Mouse (Mus musculus): ENCODE measurements around the gene Zfp128. TPM values are rescaled to one million over a fixed set of nuclear protein-coding genes. Genes with fewer than 3 reads are reported as not detected.
"Not testable (repeated sequence)": the region's sequence is repeated elsewhere in the genome, so short reads cannot be mapped to it uniquely, and the experiment has no call there.

Gene Zfp128
- total RNA-seq, 2 experiments from 2014 or later = 3.0 to 3.6 TPM

GRCm38 (mm10) chr7:12920495-12920894, 39.5 kb downstream of the Zfp128 start:
- DNase-seq; intact Hi-C loops (cut with DNase I): not testable (repeated sequence)

DNA sequence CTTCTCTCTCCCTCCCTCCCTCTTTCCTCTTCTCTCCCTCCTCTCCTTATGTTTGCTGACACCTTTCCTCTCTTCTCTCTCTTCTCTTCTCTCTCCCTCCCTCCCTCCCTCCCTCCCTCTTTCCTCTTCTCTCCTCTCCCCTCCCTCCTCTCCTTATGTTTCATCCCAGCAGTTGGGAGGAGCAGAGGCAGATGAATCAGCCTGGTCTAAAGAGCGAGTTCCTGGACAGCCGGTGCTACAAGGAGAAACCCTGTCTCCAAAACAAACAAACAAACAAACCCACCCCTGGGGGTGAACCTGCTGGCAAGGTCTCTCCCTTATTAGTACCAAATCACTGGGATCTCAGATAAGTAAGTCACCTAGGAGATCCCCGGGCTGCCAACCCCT, 40.3 kb downstream of the Zfp128 start:
- intact Hi-C loops (cut with DNase I) = no loop called here
- DNase-seq = no peak

- peak; percentile 97 to 98 for DNase-seq
- intact Hi-C loops (cut with DNase I) = loop anchor here (1.0 to 2.0 kb wide), 3 partner anchors 25 to 56 kb away; partner anchors contain the start of gene Zscan22
Measured at GRCm38 (mm10) chr7:12921705-12922465, 40.9 kb downstream of the Zfp128 start, which contains the start of gene Rps5. TSS of gene Rps5 (plus strand) at chr7:12922290.

DNA sequence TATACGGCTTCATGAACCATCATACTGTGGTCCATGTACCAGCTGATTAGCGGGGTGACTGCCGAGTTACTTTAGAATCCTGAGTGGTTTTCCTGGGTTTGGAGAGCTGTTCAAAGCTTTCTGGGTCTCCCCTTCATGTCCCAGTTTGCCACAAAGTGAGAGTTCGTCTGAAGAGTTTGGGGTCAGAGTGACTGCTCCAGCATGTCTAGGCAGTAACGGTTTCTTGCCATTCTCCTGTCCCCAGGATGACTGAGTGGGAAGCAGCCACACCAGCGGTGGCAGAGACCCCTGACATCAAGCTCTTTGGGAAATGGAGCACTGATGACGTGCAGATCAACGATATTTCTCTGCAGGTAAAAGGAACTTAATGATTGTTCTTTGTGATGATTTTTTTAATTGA, 41.8 kb downstream of the Zfp128 start:
- DNase-seq = no peak
- intact Hi-C loops (cut with DNase I) = loop anchor here (1.0 to 2.0 kb wide), 3 partner anchors 25 to 56 kb away; partner anchors contain the start of gene Zscan22

DNA sequence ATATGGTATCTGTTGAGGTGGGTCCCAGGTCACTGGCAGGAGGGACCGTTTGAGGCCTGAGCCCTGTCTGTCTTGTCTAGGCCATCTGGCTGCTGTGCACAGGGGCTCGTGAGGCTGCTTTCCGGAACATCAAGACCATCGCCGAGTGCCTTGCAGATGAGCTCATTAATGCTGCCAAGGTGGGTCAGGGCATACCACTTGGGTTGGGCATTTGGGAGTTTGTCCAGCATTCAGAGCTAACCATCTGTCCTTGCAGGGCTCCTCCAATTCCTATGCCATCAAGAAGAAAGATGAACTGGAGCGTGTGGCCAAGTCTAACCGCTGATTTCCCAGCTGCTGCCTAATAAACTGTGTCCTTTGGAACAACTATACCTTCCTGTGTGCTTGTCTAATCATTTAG, 45.3 kb downstream of the Zfp128 start:
- no peak for DNase-seq

DNA sequence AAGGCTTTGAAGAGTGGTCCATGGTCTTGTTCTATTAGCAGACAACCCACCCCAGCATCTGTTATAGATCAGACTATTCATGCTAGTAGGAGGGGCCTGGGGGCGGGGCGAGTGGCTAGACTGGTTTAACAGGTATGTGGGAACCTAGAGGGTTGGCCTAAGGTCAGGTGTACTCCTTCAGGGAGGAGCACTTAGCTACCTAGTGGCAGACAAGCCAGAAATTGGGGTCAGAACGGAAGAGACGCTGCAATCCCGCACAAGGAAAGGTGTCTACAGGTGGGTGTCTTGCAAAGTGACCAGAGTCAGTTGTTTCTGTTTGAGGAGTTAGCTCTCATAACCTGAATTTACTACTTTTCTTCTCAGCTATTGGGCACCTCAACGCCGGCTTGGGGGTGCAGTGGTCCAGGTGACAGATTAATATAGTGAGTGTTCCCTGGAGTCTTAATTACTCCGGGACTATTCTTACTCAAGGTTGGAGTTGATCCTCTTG, 46.3 kb downstream of the Zfp128 start, which contains the start of gene Rnf225:
Rnf225 (plus strand) TSS at position 226 of the 490 bp plus-strand sequence.
- no peak for DNase-seq
- intact Hi-C loops (cut with DNase I) = no loop called here

More for the DNA sequence above, 45.3 kb downstream of the Zfp128 start:
- intact Hi-C loops (cut with DNase I) = no loop called here

DNA sequence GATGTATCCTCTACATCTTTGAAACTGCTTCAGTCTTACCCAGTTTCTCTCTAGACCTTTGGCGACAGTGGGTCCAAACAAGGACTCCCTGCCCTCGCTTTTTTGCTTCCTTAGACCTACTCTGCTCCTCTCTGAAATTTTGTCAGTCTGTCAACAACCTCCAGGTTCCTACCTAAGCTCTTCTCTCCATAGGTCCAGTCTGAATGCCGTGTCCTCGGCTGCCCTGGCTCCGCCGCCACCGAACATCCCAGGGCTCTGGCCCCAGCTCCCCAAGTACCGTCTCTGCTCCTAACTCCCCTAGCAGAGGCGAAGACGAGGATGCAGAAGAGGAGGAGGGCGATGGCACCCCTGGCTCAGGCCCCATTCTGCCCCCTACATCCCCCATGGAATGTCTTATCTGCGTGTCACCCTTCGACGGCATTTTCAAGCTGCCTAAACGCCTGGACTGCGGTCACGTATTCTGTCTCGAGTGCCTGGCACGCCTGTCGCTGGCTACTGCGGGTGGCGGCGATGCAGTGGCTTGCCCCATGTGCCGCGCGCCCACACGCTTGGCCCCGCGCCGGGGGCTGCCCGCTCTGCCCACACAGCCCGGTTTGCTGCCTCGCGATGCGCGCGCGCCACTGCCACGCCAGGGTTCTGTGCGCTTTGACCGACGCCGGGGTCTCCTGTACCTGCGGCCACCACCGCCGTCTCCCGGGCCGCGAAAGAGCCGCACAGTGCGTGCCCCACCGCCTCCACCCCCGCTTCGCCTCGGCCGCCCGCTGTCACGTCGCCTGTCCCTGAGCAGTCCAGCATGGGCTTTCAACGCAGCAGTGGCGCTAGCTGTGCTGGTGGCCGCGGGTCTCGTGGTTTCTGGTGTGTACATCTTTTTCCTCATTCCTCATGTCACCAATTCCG, 47.0 kb downstream of the Zfp128 start:
- no peak for DNase-seq
- intact Hi-C loops (cut with DNase I) = no loop called here

DNA sequence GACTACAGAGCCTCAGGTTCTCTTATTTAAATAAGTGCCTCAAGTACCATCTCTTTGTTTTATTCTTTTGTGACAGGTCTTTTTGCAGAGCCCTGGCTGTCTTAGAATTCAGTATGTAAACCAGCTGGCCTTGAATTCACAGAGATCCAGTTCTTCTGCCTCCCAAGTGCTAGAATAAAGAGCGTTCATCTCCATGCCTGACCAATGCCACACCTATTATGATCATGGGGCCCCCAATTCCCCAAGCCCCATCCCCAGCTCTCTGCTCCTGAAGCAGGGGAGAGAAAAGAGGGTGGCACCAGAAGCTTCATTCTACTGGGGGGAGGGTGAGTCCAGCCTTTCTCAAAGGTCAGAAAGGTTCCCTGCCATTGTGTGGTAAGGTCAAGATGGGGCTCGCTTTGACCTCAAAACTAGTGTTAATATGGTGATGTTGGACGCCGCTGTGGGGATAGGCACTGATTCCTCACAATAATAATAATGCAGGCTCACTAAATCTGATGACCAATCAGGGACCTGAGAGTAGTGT, 52.7 kb downstream of the Zfp128 start:
- no peak for DNase-seq
- intact Hi-C loops (cut with DNase I) = no loop called here

GRCm38 (mm10) chr7:12934808-12935207, 53.8 kb downstream of the Zfp128 start:
- DNase-seq = no peak

DNA sequence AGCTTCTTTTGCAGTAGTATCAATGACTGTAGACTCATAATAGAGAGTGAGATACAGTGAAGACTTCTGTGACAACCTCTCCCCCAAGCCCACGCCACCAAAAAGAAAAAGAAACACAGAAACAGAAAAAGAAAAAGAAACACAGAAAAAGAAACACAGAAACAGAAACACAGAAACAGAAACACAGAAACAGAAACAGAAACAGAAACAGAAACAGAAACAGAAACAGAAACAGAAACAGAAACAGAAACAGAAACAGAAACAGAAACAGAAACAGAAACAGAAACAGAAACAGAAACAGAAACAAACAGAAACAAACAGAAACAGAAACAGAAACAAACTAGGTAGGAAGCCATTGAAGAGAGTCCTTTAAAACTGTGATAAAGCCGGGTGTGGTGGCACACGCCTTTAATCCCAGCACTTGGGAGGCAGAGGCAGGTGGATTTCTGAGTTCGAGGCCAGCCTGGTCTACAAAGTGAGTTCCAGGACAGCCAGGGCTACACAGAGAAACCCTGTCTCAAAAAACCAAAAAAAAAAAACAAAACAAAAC, 56.4 kb downstream of the Zfp128 start:
- DNase-seq; intact Hi-C loops (cut with DNase I): not testable (repeated sequence)

More at GRCm38 (mm10) chr7:12934808-12935207, 53.8 kb downstream of the Zfp128 start:
- intact Hi-C loops (cut with DNase I) = no loop called here

GRCm38 (mm10) chr7:12940599-12940998, 59.6 kb downstream of the Zfp128 start:
- no peak for DNase-seq
- intact Hi-C loops (cut with DNase I) = no loop called here

Other genes starting within 250 kb of the Zfp128 start
- gene Vmn2r54, start 240.9 kb upstream of the Zfp128 start, total RNA-seq (2021) = not detected
- gene Vmn2r55, start 196.2 kb upstream of the Zfp128 start, total RNA-seq (2021) = not detected
- not detected for gene Vmn2r56, start 146.2 kb upstream of the Zfp128 start, total RNA-seq (2021)
- gene Zscan18, start 77.5 kb upstream of the Zfp128 start, total RNA-seq (2021) = 1 to 10 TPM in 1 of 2 experiments, under 1 TPM in 1; 0.80 to 1.3 TPM
- 1 to 10 TPM; 4.6 to 5.1 TPM for gene Zfp329, start 62.3 kb upstream of the Zfp128 start, total RNA-seq (2021)
- 10 to 100 TPM; 15.4 to 21.5 TPM for gene Zfp110, start 46.4 kb upstream of the Zfp128 start, total RNA-seq (2021)
- 1 to 10 TPM; 4.4 to 4.9 TPM for gene Zscan22, start 16.6 kb downstream of the Zfp128 start, total RNA-seq (2021)
- 100 to 1,000 TPM; 550 to 562 TPM for gene Rps5, start 41.1 kb downstream of the Zfp128 start, total RNA-seq (2021)
- gene Rnf225, start 46.2 kb downstream of the Zfp128 start, total RNA-seq (2021) = under 1 TPM; 0.25 to 0.38 TPM
- gene Zfp324, start 84.7 kb downstream of the Zfp128 start, total RNA-seq (2021) = 1 to 10 TPM; 2.8 to 3.7 TPM
- gene Zfp446, start 96.7 kb downstream of the Zfp128 start, total RNA-seq (2021) = 1 to 10 TPM; 2.5 to 2.9 TPM
- gene Slc27a5, start 117.0 kb downstream of the Zfp128 start, total RNA-seq (2021) = not detected
- gene Trim28, start 117.9 kb downstream of the Zfp128 start, total RNA-seq (2021) = 10 to 100 TPM; 83.3 to 95.8 TPM
- gene Zbtb45, start 128.9 kb downstream of the Zfp128 start, total RNA-seq (2021) = 1 to 10 TPM; 7.9 to 8.8 TPM
- 100 to 1,000 TPM; 124 to 136 TPM for gene Chmp2a, start 153.6 kb downstream of the Zfp128 start, total RNA-seq (2021)
- gene Ube2m, start 157.1 kb downstream of the Zfp128 start, total RNA-seq (2021) = 100 to 1,000 TPM; 198 to 199 TPM
- under 1 TPM; 0.47 to 0.60 TPM for gene Mzf1, start 173.6 kb downstream of the Zfp128 start, total RNA-seq (2021)
- not detected for gene Vmn1r85, start 214.0 kb downstream of the Zfp128 start, total RNA-seq (2021)
- not detected for gene Vmn1r86, start 238.7 kb downstream of the Zfp128 start, total RNA-seq (2021)

Measured in heart, postnatal 36 days (tissue).